Mouse (Mus musculus): ENCODE results near the gene Ccn2. TPM values are rescaled to one million over a fixed set of nuclear protein-coding genes. Genes with fewer than 3 reads are reported as not detected.

The Ccn2 gene
- total RNA-seq, 1 experiment from 2014 or later = not detected

- no peak for ATAC-seq (replicated peaks in 1 of 2; ENCODE audit: insufficient read depth in 1 of 2, low FRiP score in 2 of 2, low TSS enrichment in 1 of 2, low read depth in 1 of 2, poor library complexity in 2 of 2, severe bottlenecking in 2 of 2)
These were observed 39.0 kb downstream of the Ccn2 start for GRCm38 (mm10) chr10:24634288-24634687.

GRCm38 (mm10) chr10:24635331-24635815 lies 40.1 kb downstream of the Ccn2 start:
- ATAC-seq (replicated peaks in 1 of 2; ENCODE audit: insufficient read depth in 1 of 2, low FRiP score in 2 of 2, low TSS enrichment in 1 of 2, low read depth in 1 of 2, poor library complexity in 2 of 2, severe bottlenecking in 2 of 2) = peak; percentile 73 to 78

- ATAC-seq (replicated peaks in 1 of 2; ENCODE audit: insufficient read depth in 1 of 2, low FRiP score in 2 of 2, low TSS enrichment in 1 of 2, low read depth in 1 of 2, poor library complexity in 2 of 2, severe bottlenecking in 2 of 2) = peak; percentile 65 to 77
These were observed 40.6 kb downstream of the Ccn2 start for GRCm38 (mm10) chr10:24635884-24636283.

- ATAC-seq (replicated peaks in 1 of 2; ENCODE audit: insufficient read depth in 1 of 2, low FRiP score in 2 of 2, low TSS enrichment in 1 of 2, low read depth in 1 of 2, poor library complexity in 2 of 2, severe bottlenecking in 2 of 2) = no peak
These were observed 41.7 kb downstream of the Ccn2 start for GRCm38 (mm10) chr10:24636986-24637385.

- ATAC-seq (replicated peaks in 1 of 2; ENCODE audit: insufficient read depth in 1 of 2, low FRiP score in 2 of 2, low TSS enrichment in 1 of 2, low read depth in 1 of 2, poor library complexity in 2 of 2, severe bottlenecking in 2 of 2) = no peak
These were observed 43.2 kb downstream of the Ccn2 start for GRCm38 (mm10) chr10:24638306-24639070.

- ATAC-seq (replicated peaks in 1 of 2; ENCODE audit: insufficient read depth in 1 of 2, low FRiP score in 2 of 2, low TSS enrichment in 1 of 2, low read depth in 1 of 2, poor library complexity in 2 of 2, severe bottlenecking in 2 of 2) = no peak
These were observed 44.4 kb downstream of the Ccn2 start for GRCm38 (mm10) chr10:24639596-24639995.

- no peak for ATAC-seq (replicated peaks in 1 of 2; ENCODE audit: insufficient read depth in 1 of 2, low FRiP score in 2 of 2, low TSS enrichment in 1 of 2, low read depth in 1 of 2, poor library complexity in 2 of 2, severe bottlenecking in 2 of 2)
These were observed 45.1 kb downstream of the Ccn2 start for GRCm38 (mm10) chr10:24640186-24640875.

- ATAC-seq (replicated peaks in 1 of 2; ENCODE audit: insufficient read depth in 1 of 2, low FRiP score in 2 of 2, low TSS enrichment in 1 of 2, low read depth in 1 of 2, poor library complexity in 2 of 2, severe bottlenecking in 2 of 2) = peak; percentile 34 to 57; a peak in 3 of 4 replicates
These were observed 46.3 kb downstream of the Ccn2 start for GRCm38 (mm10) chr10:24641416-24642140.

GRCm38 (mm10) chr10:24642796-24643580 lies 47.7 kb downstream of the Ccn2 start:
- peak; percentile 39 to 48 for ATAC-seq (replicated peaks in 1 of 2; ENCODE audit: insufficient read depth in 1 of 2, low FRiP score in 2 of 2, low TSS enrichment in 1 of 2, low read depth in 1 of 2, poor library complexity in 2 of 2, severe bottlenecking in 2 of 2)

- no peak for ATAC-seq (replicated peaks in 1 of 2; ENCODE audit: insufficient read depth in 1 of 2, low FRiP score in 2 of 2, low TSS enrichment in 1 of 2, low read depth in 1 of 2, poor library complexity in 2 of 2, severe bottlenecking in 2 of 2)
These were observed 49.9 kb downstream of the Ccn2 start for GRCm38 (mm10) chr10:24645169-24645568.

Other genes starting within 250 kb of the Ccn2 start
- gene Enpp1, start 116.7 kb downstream of the Ccn2 start, total RNA-seq (2017) = 3.7 and 4.5 TPM in 2 replicates
- not detected in 2 replicates for gene Enpp3, start 247.4 kb downstream of the Ccn2 start, total RNA-seq (2017)

All from hematopoietic stem cell, adult 5-6 weeks (primary cell).